Mouse (Mus musculus): ENCODE results near the gene Zcchc7.

GRCm38 (mm10) chr4:44976921-44977710 is 221.4 kb downstream of the Zcchc7 start:
- peak; percentile 16 for TF ChIP-seq CTCF (IDR thresholded peaks at IDR 0.05)
- TF ChIP-seq EP300 (IDR thresholded peaks at IDR 0.05): no peak

All from lung, postnatal 0 days (tissue).